Mouse (Mus musculus) spleen, adult 2 months (tissue): Measurements from ENCODE around the gene Igfbp5.

Source experiments
- CTCF ChIP-seq: fragments of 200-500 bp; IDR thresholded peaks from 2 replicates; pipeline ENCODE4 v1.5.1; 2011; ENCODE audit warnings: mild to moderate bottlenecking, inconsistent platforms; ENCODE audit not compliant: insufficient read depth, insufficient read length, insufficient replicate concordance; ENCODE audit errors: extremely low read depth
- POLR2A ChIP-seq: fragments of 200-500 bp; IDR thresholded peaks from 2 replicates; pipeline ENCODE4 v1.6.1; 2011; ENCODE audit warnings: low read depth, low read length, inconsistent platforms

- TF ChIP-seq CTCF = no peak
- TF ChIP-seq POLR2A = no peak
These were observed 11.0 kb downstream of the Igfbp5 start for GRCm38 (mm10) chr1:72863692-72864091.
